Mouse (Mus musculus): Measurements from ENCODE around the gene Gm26920. TPM values are rescaled to one million over a fixed set of nuclear protein-coding genes. Genes with fewer than 3 reads are reported as not detected.

Gm26920 gene
- total RNA-seq, 2 experiments from 2014 or later, result 0.59 TPM; not detected in 1

DNA sequence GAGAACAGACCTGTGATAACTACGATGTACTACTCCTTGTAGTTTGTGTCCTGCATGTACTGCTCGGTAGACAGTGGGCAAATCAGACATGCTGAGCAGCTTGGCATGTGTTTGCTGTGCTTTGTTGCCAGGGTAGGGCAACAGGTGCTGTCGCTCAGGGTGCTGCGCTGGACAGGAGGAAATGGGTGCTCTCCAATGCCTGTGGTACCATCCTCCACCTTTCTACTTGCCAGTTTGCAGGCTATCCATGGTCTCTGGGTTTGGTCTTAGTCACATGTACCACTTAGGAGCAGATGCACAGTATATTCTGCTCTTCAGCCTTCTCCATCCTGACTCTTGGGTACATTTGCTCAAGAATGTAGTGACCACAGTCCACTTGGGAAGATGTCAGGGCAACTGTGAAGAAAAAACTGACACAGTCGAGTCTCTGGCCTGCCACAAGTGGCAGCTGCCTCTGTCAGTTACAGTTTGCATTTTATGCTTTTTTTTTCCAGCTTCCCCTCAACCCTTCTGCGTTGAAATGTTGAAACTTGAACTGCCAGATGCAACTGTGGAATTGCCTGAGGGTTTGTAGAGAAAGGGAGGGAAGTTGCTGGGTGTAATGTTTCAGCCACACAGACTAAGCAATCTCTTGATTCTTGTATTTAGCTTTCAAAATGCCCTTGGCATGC is 82.1 kb downstream of the Gm26920 start:
- no peak for DNase-seq (ENCODE audit: low spot score in 2 of 2)
- intact Hi-C loops (cut with DNase I), result no loop called here

DNA sequence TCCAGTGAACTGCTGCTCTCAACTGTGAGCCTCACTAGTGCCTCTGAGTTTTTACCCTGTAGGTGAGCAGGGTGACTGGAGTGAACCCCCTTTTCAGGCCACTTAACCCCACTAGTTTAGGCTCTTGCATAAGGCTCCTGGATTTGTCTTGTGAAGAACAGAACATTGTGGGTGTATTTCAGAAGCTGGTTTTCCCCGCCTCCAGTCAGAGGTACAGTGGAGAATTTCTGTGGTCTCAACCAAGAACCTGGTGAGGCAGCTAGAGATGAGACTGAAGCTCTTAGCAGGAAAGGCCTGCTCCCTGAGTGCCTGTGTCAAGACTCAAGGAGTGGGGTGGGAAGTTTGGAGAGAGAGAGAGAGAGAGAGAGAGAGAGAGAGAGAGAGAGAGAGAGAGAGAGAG is 82.6 kb downstream of the Gm26920 start:
- no peak for DNase-seq (ENCODE audit: low spot score in 2 of 2)
- intact Hi-C loops (cut with DNase I), result no loop called here

Small RNAs within 50 kb of the gene (microRNA-seq; reads per million reads assigned to microRNA genes)
- gene Gm23368, result 0 reads per million in 2 experiments

Other genes starting within 250 kb of the Gm26920 start
- gene Zfp940, start 236.7 kb downstream of the Gm26920 start, total RNA-seq (2021), result 10 to 100 TPM; 20.3 to 23.2 TPM
- gene Zfp420, start 230.4 kb downstream of the Gm26920 start, total RNA-seq (2021), result 10 to 100 TPM; 12.8 to 13.7 TPM
- gene Zfp27, start 183.8 kb downstream of the Gm26920 start, total RNA-seq (2021), result 10 to 100 TPM; 21.5 to 22.5 TPM
- gene Zfp383, start 182.2 kb downstream of the Gm26920 start, total RNA-seq (2021), result 1 to 10 TPM; 7.5 to 8.2 TPM
- 10 to 100 TPM; 19.9 to 21.4 TPM for gene Zfp74, start 136.3 kb downstream of the Gm26920 start, total RNA-seq (2021)
- gene Zfp568, start 106.5 kb downstream of the Gm26920 start, total RNA-seq (2021), result 1 to 10 TPM; 3.7 TPM
- 1 to 10 TPM; 6.6 to 7.0 TPM for gene Zfp14, start 39.0 kb downstream of the Gm26920 start, total RNA-seq (2021)
- 1 to 10 TPM; 2.7 to 4.3 TPM for gene Zfp82, start 17.5 kb downstream of the Gm26920 start, total RNA-seq (2021)
- 1 to 10 TPM; 5.6 to 6.5 TPM for gene Zfp566, start 117 bp upstream of the Gm26920 start, total RNA-seq (2021)
- 10 to 100 TPM; 54.8 to 67.7 TPM for gene Zfp260, start 4.4 kb upstream of the Gm26920 start, total RNA-seq (2021)
- gene Zfp382, start 31.5 kb upstream of the Gm26920 start, total RNA-seq (2021), result 10 to 100 TPM; 29.8 to 35.3 TPM
- gene Zfp146, start 79.3 kb upstream of the Gm26920 start, total RNA-seq (2021), result 10 to 100 TPM; 45.7 to 47.1 TPM
- gene Cox7a1, start 93.7 kb upstream of the Gm26920 start, total RNA-seq (2021), result 1 to 10 TPM; 3.4 to 4.9 TPM
- gene Capns1, start 108.4 kb upstream of the Gm26920 start, total RNA-seq (2021), result 100 to 1,000 TPM; 194 to 196 TPM
- 10 to 100 TPM; 55.8 to 59.8 TPM for gene Polr2i, start 141.5 kb upstream of the Gm26920 start, total RNA-seq (2021)
- gene Tbcb, start 141.9 kb upstream of the Gm26920 start, total RNA-seq (2021), result 100 to 1,000 TPM; 149 to 153 TPM
- gene Ovol3, start 145.3 kb upstream of the Gm26920 start, total RNA-seq (2021), result not detected
- gene Thap8, start 189.7 kb upstream of the Gm26920 start, total RNA-seq (2021), result under 1 TPM in 1 of 2 experiments, not detected in 1; 0.26 TPM
- gene Wdr62, start 190.0 kb upstream of the Gm26920 start, total RNA-seq (2021), result 1 to 10 TPM; 1.2 to 2.0 TPM
- 100 to 1,000 TPM; 499 to 503 TPM for gene Clip3, start 201.3 kb upstream of the Gm26920 start, total RNA-seq (2021)
- 10 to 100 TPM; 53.4 to 55.3 TPM for gene Alkbh6, start 218.3 kb upstream of the Gm26920 start, total RNA-seq (2021)
- gene Syne4, start 224.4 kb upstream of the Gm26920 start, total RNA-seq (2021), result 1 to 10 TPM; 6.9 to 8.2 TPM
- gene E130208F15Rik, start 231.3 kb upstream of the Gm26920 start, total RNA-seq (2021), result under 1 TPM; 0.40 to 0.44 TPM
- gene Sdhaf1, start 233.5 kb upstream of the Gm26920 start, total RNA-seq (2021), result 10 to 100 TPM in 1 of 2 experiments, 1 to 10 TPM in 1; 7.3 to 10.2 TPM